Mouse (Mus musculus) layer of hippocampus, adult 2 months (tissue): ENCODE results near the gene Coa4. TPM values are rescaled to one million over a fixed set of nuclear protein-coding genes. Genes with fewer than 3 reads are reported as not detected.

ENCODE experiments used
- DNase-seq, 2 experiments: peaks; one replicate each; pipeline ENCODE4 v3.0.0; 2022; ENCODE audit warnings: low spot score in 2 of 2
- H3K27ac ChIP-seq: fragments of 200-600 bp; 2 replicates; pipeline ENCODE4 v1.8.1; 2022
- H3K4me3 ChIP-seq: fragments of 200-600 bp; 2 replicates; pipeline ENCODE4 v1.8.1; 2022; ENCODE audit warnings: mild to moderate bottlenecking
- CTCF ChIP-seq: fragments of 200-600 bp; conservative IDR thresholded peaks from 2 replicates; pipeline ENCODE4 v1.8.1; 2022; ENCODE audit warnings: antibody characterized with exemption, mild to moderate bottlenecking, moderate library complexity
- total RNA-seq, 2 experiments: library from RNA; stranded (reverse); gene quantifications; 2 replicates each; pipeline ENCODE4 v1.2.3; 2021

Gene Coa4
- total RNA-seq, 2 experiments from 2014 or later: 7.8 to 9.4 TPM

DNA sequence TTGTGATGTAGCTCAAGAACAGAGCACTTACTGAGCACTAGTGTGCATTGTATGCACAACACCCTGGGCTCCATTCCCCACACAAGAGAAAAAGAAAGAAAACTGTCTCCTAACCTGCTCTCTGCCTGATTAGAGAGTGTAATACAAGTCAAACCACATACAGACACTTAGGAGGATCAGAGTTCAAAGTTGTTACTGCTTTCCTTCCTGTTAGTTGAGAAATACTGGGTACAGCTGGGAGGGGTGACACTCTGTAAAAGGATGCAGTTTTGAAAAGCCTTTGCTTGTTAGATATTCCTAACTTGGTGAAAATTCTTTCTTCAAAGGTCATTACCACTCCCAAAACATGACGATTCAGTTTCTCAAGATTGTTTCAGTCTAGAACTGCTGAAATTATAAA, 52.9 kb downstream of the Coa4 start:
- no peak for TF ChIP-seq CTCF
- no peak for DNase-seq
- Histone ChIP-seq H3K4me3 (no peak overlapping the region), H3K27ac (peak overlapping the region; percentile 95; the same call in 1 of the 2 replicates)

Other genes with a start within 250 kb of the Coa4 start
- gene C2cd3, start 164.8 kb upstream of the Coa4 start, total RNA-seq: 10 to 100 TPM; 22.7 to 22.8 TPM
- gene Ppme1, start 164.8 kb upstream of the Coa4 start, total RNA-seq: 100 to 1,000 TPM; 147 to 154 TPM
- 1 to 10 TPM; 3.0 to 3.6 TPM for gene Ucp3, start 64.1 kb upstream of the Coa4 start, total RNA-seq
- 10 to 100 TPM; 69.0 to 72.4 TPM for gene Ucp2, start 43.7 kb upstream of the Coa4 start, total RNA-seq
- under 1 TPM; 0.39 to 0.51 TPM for gene Dnajb13, start 22.1 kb upstream of the Coa4 start, total RNA-seq
- gene Rab6a, start 70.3 kb downstream of the Coa4 start, total RNA-seq: 100 to 1,000 TPM; 349 to 374 TPM
- 10 to 100 TPM; 64.8 to 67.1 TPM for gene Mrpl48, start 71.2 kb downstream of the Coa4 start, total RNA-seq
- gene Plekhb1, start 125.3 kb downstream of the Coa4 start, total RNA-seq: 100 to 1,000 TPM; 199 to 203 TPM
- gene Fam168a, start 169.6 kb downstream of the Coa4 start, total RNA-seq: 100 to 1,000 TPM; 220 to 229 TPM